ENCODE assay signal across 8 mouse cellular contexts in genomic region chr16:24394211-24394991, GRCm38 (mm10). TPM values are rescaled to one million over a fixed set of nuclear protein-coding genes. Genes with fewer than 3 reads are reported as not detected.
DNase-seq lines count a peak whose midpoint lies in the region; ATAC-seq and TF ChIP-seq lines count a peak whose summit lies in the region.

No protein-coding gene starts in this region.

- 0 out of 2 replicates have a peak, but pooled peaks have one; percentile 11 for TF ChIP-seq EP300 in heart, postnatal 0 days (IDR thresholded peaks at IDR 0.05; ENCODE audit: low read depth)

- peak overlapping the region; percentile 99 for H3K27ac ChIP-seq in embryonic facial prominence, embryonic 14.5 days (replicated peaks; ENCODE audit: low read depth, low read length)
- peak overlapping the region; percentile 100 for H3K27ac ChIP-seq in heart, postnatal 0 days (ENCODE audit: low read depth)
- no peak overlapping the region for H3K27ac ChIP-seq in midbrain, embryonic 16.5 days (ENCODE audit: low read length)

- peak; percentile 30 for DNase-seq in thymus, postnatal 14 days
- DNase-seq in thymus, postnatal 10 days (ENCODE audit: low spot score in 2 of 2): no peak
- peak; percentile 64 for DNase-seq in embryonic facial prominence, embryonic 14.5 days (ENCODE audit: low spot score)
- DNase-seq in heart, postnatal 0 days (ENCODE audit: low spot score): peak; percentile 72
- peak; percentile 73 for DNase-seq in kidney, postnatal 36 days
- DNase-seq in T-cell, adult 2 months (ENCODE audit: low spot score): no peak

- peaks cover 25% of the 10 kb centered on the region for H3K4me1 ChIP-seq in embryonic facial prominence, embryonic 14.5 days (ENCODE audit: control insufficient read depth, insufficient read depth, low read length)
- H3K4me1 ChIP-seq in heart, postnatal 0 days (ENCODE audit: control insufficient read depth, insufficient read depth): peaks cover 40% of the 10 kb centered on the region
- H3K4me1 ChIP-seq in midbrain, embryonic 16.5 days (ENCODE audit: control insufficient read depth, insufficient read depth, low read length): peaks cover 5% of the 10 kb centered on the region; the same call in 1 of the 2 replicates

- H3K4me3 ChIP-seq in embryonic facial prominence, embryonic 14.5 days (ENCODE audit: low read depth, low read length): peak overlapping the region; percentile 74
- H3K4me3 ChIP-seq in heart, postnatal 0 days (ENCODE audit: low read depth, low read length): peak overlapping the region; percentile 86
- H3K4me3 ChIP-seq in midbrain, embryonic 16.5 days (ENCODE audit: low read depth, low read length): peak overlapping the region; percentile 80

- TF ChIP-seq CTCF in heart, postnatal 0 days (IDR thresholded peaks at IDR 0.05; ENCODE audit: low read depth): no peak

- H3K9ac ChIP-seq in embryonic facial prominence, embryonic 14.5 days (ENCODE audit: low read depth, low read length): peak overlapping the region; percentile 96
- peak overlapping the region; percentile 99 for H3K9ac ChIP-seq in heart, postnatal 0 days (replicated peaks; ENCODE audit: low read depth, low read length)
- H3K9ac ChIP-seq in midbrain, embryonic 16.5 days (ENCODE audit: low read depth, low read length): peak overlapping the region; percentile 85

- no peaks in the 10 kb centered on the region for H3K36me3 ChIP-seq in embryonic facial prominence, embryonic 14.5 days (ENCODE audit: control insufficient read depth, insufficient read depth, low read length)
- no peaks in the 10 kb centered on the region for H3K36me3 ChIP-seq in heart, postnatal 0 days (replicated peaks; ENCODE audit: control insufficient read depth, insufficient read depth, low read length)
- H3K36me3 ChIP-seq in midbrain, embryonic 16.5 days (ENCODE audit: control insufficient read depth, insufficient read depth, low read length): no peaks in the 10 kb centered on the region

- no peak for ATAC-seq in embryonic facial prominence, embryonic 14.5 days (ENCODE audit: low read depth)
- ATAC-seq in heart, postnatal 0 days (ENCODE audit: insufficient read depth, low read depth): no peak
- no peak for ATAC-seq in midbrain, embryonic 16.5 days
- ATAC-seq in megakaryocyte-erythroid progenitor cell, adult 5-6 weeks (replicated peaks; ENCODE audit: low FRiP score, low TSS enrichment, poor library complexity, severe bottlenecking): no peak

- no peaks in the 10 kb centered on the region for H3K27me3 ChIP-seq in embryonic facial prominence, embryonic 14.5 days (replicated peaks; ENCODE audit: control insufficient read depth, insufficient read depth, low read length)
- H3K27me3 ChIP-seq in heart, postnatal 0 days (ENCODE audit: control insufficient read depth, insufficient read depth, low read length): no peaks in the 10 kb centered on the region
- no peaks in the 10 kb centered on the region; the same call in 1 of the 2 replicates for H3K27me3 ChIP-seq in midbrain, embryonic 16.5 days (ENCODE audit: control insufficient read depth, insufficient read depth, low read depth, low read length)

- peak overlapping the region; percentile 75 for H3K4me2 ChIP-seq in embryonic facial prominence, embryonic 14.5 days (ENCODE audit: low read depth, low read length)
- H3K4me2 ChIP-seq in heart, postnatal 0 days (ENCODE audit: low read depth, low read length): peak overlapping the region; percentile 79
- H3K4me2 ChIP-seq in midbrain, embryonic 16.5 days (ENCODE audit: low read length): peak overlapping the region; percentile 88

- 5% methylated on average over 18 of the region's 18 CpGs for WGBS in embryonic facial prominence, embryonic 14.5 days
- 5% methylated on average over 18 of the region's 18 CpGs for WGBS in heart, postnatal 0 days
- WGBS in midbrain, embryonic 16.5 days: 15% methylated on average over 18 of the region's 18 CpGs

- no peaks in the 10 kb centered on the region for H3K9me3 ChIP-seq in embryonic facial prominence, embryonic 14.5 days (ENCODE audit: control insufficient read depth, low read length)
- H3K9me3 ChIP-seq in heart, postnatal 0 days (replicated peaks; ENCODE audit: control insufficient read depth, low read length): no peaks in the 10 kb centered on the region
- no peaks in the 10 kb centered on the region for H3K9me3 ChIP-seq in midbrain, embryonic 16.5 days (replicated peaks; ENCODE audit: control insufficient read depth, low read length, poor library complexity, severe bottlenecking)

RNA-seq across cellular contexts. Expression of gene Lpp, which starts 1.1 kb away (rescaled TPM):
- 42.7 and 43.1 TPM in 2 replicates for polyA plus RNA-seq in embryonic facial prominence, embryonic 14.5 days (2014; fragmentation: Nextera tagmentation; extraction: Ambion mirVana)
- 56.2 and 77.4 TPM in 2 replicates for total RNA-seq in heart, postnatal 0 days (2014; rRNA removed; ENCODE audit: low replicate concordance)
- polyA plus RNA-seq in heart, postnatal 0 days (2015; fragmentation: Nextera tagmentation; extraction: Ambion mirVana): 28.7 and 32.1 TPM in 2 replicates
- polyA plus RNA-seq in midbrain, embryonic 16.5 days (2015; fragmentation: Nextera tagmentation; extraction: Ambion mirVana): 10.3 and 10.7 TPM in 2 replicates
- total RNA-seq in megakaryocyte-erythroid progenitor cell, adult 5-6 weeks (2014; fragmentation: Nextera tagmentation): 3.3 and 4.5 TPM in 2 replicates
- total RNA-seq in megakaryocyte-erythroid progenitor cell, adult 5-6 weeks (2017): 0.47 and 2.4 TPM in 2 replicates

Comparison
In these comparisons a context has a peak if more than half of its experiments do, and no peak if none do; other contexts are left out.
1. DNase-seq: peak in thymus, postnatal 14 days (single experiment), embryonic facial prominence, embryonic 14.5 days (single experiment), heart, postnatal 0 days (single experiment) and kidney, postnatal 36 days (2 of 2); none in thymus, postnatal 10 days (0 of 2) and T-cell, adult 2 months (single experiment).
2. Peak in every context shown above with its lines, with median percentiles within 50 percentile points of each other: H3K4me2 ChIP-seq, H3K4me3 ChIP-seq and H3K9ac ChIP-seq.